Mouse (Mus musculus): Measurements from ENCODE around the gene Irx5.
A peak's percentile ranks its signal among the peaks of the same experiment; 100 is the strongest.

Gene Irx5

DNA sequence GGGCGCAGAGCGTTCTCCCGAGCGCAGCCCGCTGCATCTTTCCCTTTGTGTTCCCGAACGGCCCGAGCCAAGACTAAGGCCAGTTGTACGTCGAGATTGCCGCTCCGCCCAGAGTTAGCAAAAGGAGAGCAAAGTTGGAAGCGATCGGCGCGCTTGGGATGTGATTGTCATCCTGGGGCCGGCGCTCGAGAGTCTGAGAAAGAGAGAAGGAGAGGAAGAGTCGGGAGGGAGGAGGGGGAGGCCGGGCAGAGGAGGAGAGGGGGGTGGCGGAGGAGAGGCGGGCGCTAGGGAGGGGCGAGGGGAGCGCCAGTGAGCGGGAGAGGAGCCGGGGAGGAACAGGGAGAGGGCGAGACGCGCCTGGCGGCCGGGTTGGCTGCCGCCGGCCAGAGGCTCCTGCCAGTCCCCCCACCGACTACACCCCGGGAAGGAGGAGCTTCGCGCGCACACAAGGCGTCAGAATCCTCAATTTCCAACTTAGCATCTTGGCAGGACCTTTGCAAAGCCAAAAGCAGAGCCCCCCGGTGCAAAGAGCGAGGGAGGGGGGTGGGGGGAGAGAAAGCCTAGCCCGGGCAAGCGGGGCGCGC lies at the start of gene Irx5:
Gene Irx5 (plus strand): TSS at position 228 of the 584 bp plus-strand sequence.
- peak; percentile 92 for DNase-seq (ENCODE audit: low spot score)

- no peak for DNase-seq (ENCODE audit: low spot score)
Observed at GRCm38 (mm10) chr8:92312178-92312577, 45.2 kb upstream of the Irx5 start.

DNA sequence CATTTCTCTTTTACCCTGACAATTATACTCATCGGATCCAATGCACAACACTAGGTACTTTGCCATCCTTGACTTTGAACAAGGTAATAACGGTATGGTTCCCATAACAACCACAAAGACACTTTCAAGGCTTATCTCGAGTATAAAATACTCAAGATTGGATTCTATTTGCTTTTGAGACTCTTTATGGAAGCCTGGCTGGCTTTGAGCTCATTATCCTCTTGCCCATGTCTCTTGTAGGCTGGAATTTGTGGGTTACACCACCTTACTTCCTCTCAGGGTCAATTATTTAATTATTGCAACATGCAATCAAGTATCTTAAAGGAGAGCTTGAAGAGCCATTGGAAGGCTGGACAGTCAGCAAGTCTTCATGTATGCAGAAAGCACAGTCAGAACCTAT lies 43.7 kb upstream of the Irx5 start:
- DNase-seq (ENCODE audit: low spot score): no peak

DNA sequence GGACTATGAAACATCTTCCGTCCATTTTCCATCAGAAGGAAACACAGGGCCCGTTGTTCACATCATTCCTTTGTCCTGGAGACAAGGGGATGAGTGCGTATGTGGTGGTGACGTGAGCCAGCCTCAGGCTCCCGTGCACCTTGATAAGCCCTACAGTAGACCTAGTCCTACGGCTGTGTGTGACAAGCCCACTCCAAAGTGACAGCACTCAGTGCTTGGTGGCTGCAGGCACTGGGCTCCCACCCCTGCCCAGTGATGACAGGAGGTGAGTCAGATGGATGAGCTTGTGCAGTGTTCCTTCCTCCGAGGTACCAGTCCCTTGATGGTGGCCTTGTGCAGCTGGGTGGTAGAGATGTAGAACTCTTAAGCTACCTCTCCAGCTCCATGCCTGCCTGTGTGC lies 33.7 kb upstream of the Irx5 start:
- no peak for DNase-seq (ENCODE audit: low spot score)

DNA sequence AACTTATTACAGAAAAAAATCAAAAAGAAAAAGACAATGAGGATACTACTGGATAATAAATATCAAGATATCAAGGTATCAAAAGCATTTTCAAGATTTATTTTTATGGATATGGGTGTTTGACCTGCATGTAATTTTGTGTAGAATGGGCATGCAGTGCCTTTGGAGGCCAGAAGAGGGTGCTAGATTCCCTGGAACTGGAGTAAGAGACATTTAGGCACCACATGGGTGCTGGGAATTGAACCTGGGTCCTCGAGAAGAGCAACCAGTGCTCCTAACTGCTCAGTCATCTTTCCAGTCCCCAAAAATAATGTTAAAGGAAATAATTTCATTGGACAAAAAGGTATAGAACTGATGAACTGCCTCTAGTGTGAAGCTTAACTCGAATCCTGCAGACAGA lies 30.2 kb upstream of the Irx5 start:
- DNase-seq (ENCODE audit: low spot score): no peak

- DNase-seq (ENCODE audit: low spot score): no peak
Observed at GRCm38 (mm10) chr8:92329273-92329672, 28.2 kb upstream of the Irx5 start.

DNA sequence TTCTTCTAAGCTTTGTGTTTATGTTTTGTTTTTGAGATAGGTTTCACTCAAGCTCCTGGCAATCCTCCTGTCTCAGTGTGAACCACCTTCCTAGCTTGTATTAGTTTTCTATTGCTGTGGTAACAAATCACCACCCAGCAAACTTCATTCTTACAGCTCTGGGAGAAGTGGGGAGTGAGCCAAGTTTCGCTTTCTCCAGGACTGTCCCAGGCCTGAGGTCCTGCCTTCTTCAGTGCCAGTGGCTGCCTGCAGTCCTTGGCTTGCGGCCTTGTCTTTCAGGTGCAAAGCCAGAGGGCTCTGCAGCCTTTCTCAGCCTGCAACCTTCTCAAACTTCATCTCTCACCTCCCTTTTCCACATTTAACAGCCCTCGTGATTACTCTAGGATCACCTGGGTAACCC lies 25.6 kb upstream of the Irx5 start:
- no peak for DNase-seq (ENCODE audit: low spot score)

DNA sequence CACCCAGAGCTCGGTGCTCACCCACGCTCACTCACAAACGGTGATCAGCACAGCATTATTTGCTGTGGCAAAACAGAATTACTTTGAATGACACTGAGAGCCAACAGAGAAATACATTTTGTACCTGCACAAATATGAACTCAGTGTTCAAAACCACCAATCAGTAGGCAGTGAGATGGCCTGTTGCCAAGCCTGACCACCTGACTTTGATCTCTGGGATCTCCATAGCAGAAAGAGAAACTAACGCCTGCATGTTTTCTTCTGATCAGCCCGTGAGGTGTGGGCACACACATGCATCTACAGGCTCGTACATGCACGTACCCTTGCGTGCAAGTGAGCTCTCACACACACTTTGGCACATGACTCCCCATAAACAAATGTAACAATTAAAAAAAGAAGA lies 24.0 kb upstream of the Irx5 start:
- no peak for DNase-seq (ENCODE audit: low spot score)

- no peak for DNase-seq (ENCODE audit: low spot score)
Observed at GRCm38 (mm10) chr8:92335079-92335478, 22.3 kb upstream of the Irx5 start.

DNA sequence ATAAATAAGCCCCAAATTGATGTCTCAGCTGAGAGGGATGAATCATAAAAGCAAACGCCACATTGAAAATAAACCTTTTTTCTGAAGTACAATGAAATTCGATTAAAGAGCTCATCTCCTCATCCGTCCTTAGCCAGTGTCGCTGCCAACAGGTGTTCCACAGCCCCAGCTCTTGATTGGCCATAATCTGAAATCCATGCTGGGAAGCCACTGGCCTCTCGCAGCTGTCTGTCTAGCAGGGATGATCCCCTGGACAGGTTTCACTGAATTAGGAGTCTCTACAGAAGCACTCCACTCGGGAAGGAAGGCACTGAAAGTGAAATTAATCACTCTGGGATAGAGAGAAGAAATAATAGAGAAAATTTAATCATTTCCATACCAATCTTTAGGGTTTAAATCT lies 21.4 kb upstream of the Irx5 start:
- DNase-seq (ENCODE audit: low spot score): no peak

GRCm38 (mm10) chr8:92343544-92343943 lies 13.9 kb upstream of the Irx5 start:
- DNase-seq (ENCODE audit: low spot score): no peak

DNA sequence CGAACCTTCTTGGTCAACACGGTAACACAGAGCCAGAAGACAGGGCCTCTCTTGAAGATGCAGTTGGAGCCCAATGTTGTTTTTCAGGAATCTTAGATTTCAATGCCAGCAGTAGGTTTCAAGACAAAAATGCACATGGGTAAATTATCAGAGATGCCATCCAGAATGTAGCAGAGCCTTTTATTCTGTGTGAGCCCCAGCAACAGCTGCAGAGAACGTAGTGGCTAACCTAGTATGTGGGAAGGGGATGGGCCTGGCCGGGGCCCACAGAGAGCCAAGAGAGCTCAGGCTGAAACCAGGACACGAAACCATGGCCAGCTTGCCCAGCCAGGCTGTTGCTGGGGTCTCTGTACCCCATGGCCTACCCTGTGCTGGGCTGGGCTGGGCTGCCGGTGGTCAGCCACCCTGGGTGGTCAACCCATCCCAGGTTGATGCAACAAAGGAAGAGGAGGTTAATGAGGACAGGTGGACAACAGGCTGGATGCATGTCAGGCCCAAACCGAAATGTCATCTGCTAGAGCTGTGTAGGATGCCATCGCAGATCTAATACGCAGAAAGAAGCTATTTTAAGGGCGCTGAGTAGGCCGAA lies 7.4 kb upstream of the Irx5 start:
- DNase-seq (ENCODE audit: low spot score): no peak

DNA sequence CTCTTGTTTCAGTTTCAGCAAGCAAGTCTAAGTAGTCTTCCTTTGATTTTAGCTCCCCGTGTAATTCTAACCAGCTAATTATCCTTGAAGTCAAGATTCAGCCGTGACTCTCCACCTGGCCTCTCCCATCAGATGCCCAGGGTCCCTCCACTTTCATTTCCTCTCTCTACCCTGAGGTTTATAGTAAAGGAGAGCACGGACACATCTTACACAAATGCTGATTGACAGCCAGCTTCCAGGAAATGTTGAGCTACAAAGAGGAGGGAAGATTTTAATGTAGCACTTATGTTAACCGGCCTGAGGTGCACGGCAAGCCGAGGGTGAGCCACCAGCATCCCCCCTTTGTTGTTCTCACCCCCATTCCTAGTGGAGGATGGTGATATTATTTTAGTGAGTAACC lies 4.0 kb upstream of the Irx5 start:
- DNase-seq (ENCODE audit: low spot score): peak; percentile 42

DNA sequence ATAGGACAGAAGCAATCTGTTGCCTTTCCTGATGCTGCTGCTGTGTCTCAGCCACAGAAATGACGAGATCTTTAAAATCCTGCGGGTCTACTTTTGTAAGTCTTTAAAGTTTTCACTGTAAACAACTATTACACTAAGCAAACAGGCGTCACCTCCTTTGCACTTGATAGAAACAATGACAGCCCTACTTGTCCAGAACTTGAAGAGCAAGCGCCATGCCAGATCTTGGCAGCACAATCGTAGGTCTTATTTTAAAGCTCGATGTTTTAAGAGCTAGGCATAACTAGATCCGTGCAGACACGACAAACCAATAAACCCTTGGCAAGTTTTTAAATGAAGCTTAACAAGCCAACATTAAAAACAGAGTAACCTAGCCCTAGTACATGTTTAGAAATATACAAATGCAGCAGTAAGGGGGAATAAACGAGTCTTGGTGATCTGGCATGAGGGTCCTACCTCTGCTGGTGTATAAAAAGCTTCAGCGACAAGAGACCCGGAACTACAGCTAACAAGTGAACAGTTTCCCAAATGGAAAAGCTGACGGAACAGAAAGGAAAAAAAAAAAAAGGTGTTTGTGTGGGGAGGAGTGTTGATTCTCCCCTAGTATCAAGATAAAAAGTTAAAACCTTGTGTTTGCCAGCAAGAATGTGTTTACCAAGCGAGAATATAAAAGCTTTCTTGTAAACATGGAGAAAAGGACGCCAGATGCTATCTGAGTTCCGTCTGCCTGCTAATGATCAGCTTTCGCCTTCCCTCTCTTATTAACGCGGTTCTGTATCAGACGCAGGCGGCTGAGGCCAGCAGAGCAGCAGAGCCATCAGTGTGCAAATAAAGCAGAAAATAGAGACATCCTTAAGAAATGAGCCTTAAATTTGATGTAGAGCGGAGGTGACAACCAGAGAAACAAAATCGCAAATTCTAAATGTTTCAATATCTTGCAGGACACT lies 2.6 kb upstream of the Irx5 start:
- DNase-seq (ENCODE audit: low spot score): peak; percentile 67

GRCm38 (mm10) chr8:92355701-92356612 lies 1.5 kb upstream of the Irx5 start:
- DNase-seq (ENCODE audit: low spot score): peak; percentile 100

DNA sequence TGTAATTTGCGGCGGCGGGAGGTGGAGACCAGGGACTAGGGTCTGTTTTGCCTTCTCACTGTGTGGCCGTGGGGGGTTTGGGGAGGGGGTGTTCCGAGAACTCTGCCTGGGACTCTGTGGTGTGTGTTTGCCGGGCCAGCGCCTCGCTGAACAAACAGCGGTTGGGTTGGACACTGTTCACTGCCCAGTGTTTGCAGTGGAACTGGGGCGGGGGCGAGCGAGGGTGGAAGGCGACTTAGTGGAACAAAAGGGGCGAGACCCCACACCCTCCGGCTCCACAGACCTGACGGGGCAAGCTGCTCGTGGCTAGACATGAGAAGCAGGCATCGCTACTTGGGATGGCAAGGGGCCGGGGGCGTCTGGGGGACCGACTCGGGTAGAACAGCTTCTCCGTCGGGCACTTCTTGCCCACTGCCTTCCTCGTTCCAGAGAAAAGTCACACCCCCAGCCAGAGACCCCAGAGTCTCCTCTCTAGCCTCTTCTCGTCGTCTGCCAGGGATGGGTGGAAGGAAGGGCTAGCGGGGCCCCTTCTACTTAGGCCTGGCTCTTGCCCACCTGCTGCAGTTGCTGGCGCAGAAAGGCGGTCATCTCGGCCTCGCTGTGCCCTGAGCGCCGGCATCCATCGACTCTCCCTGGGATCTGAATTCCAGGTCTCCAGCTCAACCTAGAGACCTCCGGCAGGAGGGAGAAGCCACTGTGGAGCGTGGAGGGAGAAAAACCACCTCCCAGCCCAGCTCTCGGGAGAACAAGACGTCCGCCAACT lies 631 bp upstream of the Irx5 start:
- DNase-seq (ENCODE audit: low spot score): no peak

DNA sequence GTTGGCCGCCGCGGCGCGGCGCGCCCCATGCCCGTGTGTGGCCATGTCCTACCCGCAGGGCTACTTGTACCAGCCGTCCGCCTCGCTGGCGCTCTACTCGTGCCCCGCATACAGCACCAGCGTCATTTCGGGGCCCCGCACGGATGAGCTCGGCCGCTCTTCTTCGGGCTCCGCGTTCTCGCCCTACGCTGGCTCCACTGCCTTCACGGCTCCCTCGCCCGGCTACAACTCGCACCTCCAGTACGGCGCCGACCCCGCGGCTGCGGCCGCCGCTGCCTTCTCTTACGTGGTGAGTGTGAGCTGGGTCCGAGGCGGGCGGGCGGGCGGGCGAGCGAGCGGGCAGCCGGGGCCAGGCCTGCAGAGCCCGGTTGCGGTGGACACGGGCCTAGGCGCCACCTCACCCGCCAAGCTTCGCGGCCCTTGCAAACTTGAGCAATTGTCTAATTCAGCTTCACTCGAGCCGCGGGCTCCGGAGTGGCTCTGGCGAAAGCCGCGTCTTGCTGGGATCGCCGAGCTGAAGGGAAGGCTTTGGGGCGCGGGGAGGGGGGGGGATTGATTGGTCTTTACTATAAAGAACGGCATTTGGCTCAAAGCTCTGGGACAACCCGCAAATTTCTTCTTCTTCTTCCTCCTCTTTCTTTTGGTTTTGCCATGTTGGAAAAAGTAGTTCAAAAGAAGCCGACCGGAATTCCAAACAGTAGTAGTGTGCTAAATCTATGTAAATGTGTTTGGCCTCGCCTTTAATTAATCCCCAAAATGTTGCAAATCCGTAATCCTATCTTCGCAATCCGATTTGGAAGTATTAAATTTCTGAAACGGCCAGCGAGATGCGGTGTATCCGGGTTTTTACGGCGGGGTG lies 945 bp downstream of the Irx5 start:
- peak; percentile 46 for DNase-seq (ENCODE audit: low spot score)

DNA sequence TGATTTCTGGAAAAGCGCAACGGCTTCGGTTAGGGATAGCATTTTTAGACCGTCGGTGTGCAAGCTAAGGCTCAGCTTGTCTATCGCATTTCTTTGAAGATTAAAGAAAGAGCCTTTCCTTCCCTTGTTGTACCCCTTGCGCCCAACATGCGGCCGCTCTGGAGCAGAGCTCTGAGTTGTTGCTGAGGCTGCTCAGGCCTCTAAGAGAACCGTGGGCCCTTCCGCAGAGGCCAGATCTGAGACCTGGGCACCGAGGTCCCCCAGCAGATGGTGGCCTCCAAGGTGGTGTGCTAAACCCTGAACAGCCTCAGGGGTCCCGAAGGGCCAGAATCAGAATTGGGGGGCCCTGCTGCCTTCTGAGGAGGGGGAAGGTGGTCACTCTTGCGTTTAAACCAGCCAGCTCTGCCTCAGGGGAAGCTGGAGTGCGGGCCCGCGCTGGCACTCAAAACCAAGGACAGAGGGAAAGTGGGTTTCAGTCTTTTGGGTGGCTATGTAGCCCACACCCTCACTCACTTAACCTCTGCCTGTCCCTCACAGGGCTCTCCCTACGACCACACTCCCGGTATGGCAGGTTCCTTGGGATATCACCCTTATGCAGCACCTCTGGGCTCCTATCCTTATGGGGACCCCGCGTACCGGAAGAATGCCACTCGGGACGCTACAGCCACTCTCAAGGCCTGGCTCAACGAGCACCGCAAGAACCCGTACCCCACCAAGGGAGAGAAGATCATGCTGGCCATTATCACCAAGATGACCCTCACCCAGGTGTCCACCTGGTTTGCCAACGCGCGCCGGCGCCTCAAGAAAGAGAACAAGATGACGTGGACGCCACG lies 1.8 kb downstream of the Irx5 start:
- DNase-seq (ENCODE audit: low spot score): peak; percentile 70

DNA sequence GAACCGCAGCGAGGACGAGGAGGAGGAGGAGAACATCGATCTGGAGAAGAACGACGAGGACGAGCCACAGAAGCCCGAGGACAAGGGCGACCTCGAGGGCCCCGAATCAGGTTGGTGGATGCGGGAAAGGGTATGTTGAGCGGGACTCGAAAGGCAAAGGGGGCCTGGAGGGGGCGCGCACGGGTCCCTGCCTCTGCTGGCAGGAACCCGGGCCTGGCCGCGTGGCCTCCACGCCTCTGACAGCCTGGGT lies 2.3 kb downstream of the Irx5 start:
- peak; percentile 72 for DNase-seq (ENCODE audit: low spot score)

All from embryo, embryonic 10.5 days (tissue).